Mouse (Mus musculus) MEL (cell line): ENCODE measurements around the gene Ttc41. TPM values are rescaled to one million over a fixed set of nuclear protein-coding genes. Genes with fewer than 3 reads are reported as not detected.

Source experiments
- DNase-seq: peaks from one replicate; pipeline ENCODE4 v3.0.0; 2011; ENCODE audit warnings: low read depth, low spot score
- H3K27ac ChIP-seq: 2 replicates; pipeline ENCODE4 v1.5.1; 2012; ENCODE audit warnings: low read depth, mild to moderate bottlenecking, control low read depth, low read length, moderate library complexity; ENCODE audit not compliant: control insufficient read depth
- H3K27me3 ChIP-seq, 2 experiments: fragments of 150-350 bp in 1 of 2; sonication (generic) in 1 of 2; 2 replicates each; pipeline ENCODE4 v1.6.1; 2012; ENCODE audit warnings: low read length in 2 of 2, mild to moderate bottlenecking in 2 of 2, improper control_type of control experiment in 1 of 2, moderate library complexity in 1 of 2; ENCODE audit not compliant: insufficient read depth in 2 of 2, control insufficient read depth in 1 of 2
- H3K36me3 ChIP-seq, 2 experiments: 2 replicates each; pipeline ENCODE4 v1.6.1; 2012 to 2014; ENCODE audit warnings: low read length in 2 of 2, improper control_type of control experiment in 1 of 2, inconsistent platforms in 1 of 2, mild to moderate bottlenecking in 1 of 2; ENCODE audit not compliant: insufficient read depth in 2 of 2, control insufficient read depth in 1 of 2
- H3K4me1 ChIP-seq, 2 experiments: fragments of 150-350 bp in 1 of 2; sonication (generic) in 1 of 2; 2 replicates each; pipeline ENCODE4 v1.6.1; 2012; ENCODE audit warnings: low read length in 2 of 2, improper control_type of control experiment in 1 of 2, mild to moderate bottlenecking in 1 of 2; ENCODE audit not compliant: insufficient read depth in 2 of 2, control insufficient read depth in 1 of 2
- H3K4me3 ChIP-seq, 2 experiments: fragments of 150-350 bp in 1 of 2; sonication (generic) in 1 of 2; 2 replicates each; pipeline ENCODE4 v1.5.1; 2012; ENCODE audit warnings: low read depth in 2 of 2, low read length in 2 of 2, mild to moderate bottlenecking in 2 of 2, moderate library complexity in 2 of 2, control low read depth in 1 of 2, improper control_type of control experiment in 1 of 2; ENCODE audit not compliant: control insufficient read depth in 1 of 2, insufficient read depth in 1 of 2
- H3K79me2 ChIP-seq: 2 replicates; pipeline ENCODE4 v1.6.1; 2012; ENCODE audit warnings: mild to moderate bottlenecking, low read length, moderate library complexity; ENCODE audit not compliant: control insufficient read depth, poor library complexity, insufficient read depth
- H3K9ac ChIP-seq: 2 replicates; pipeline ENCODE4 v1.6.1; 2012; ENCODE audit warnings: low read depth, mild to moderate bottlenecking, control low read depth, low read length, moderate library complexity; ENCODE audit not compliant: control insufficient read depth, poor library complexity, severe bottlenecking
- H3K9me3 ChIP-seq: fragments of 150-350 bp; sonication (generic); replicated peaks from 2 replicates; pipeline ENCODE4 v1.6.1; 2012; ENCODE audit warnings: mild to moderate bottlenecking, low read length, improper control_type of control experiment, moderate library complexity; ENCODE audit not compliant: insufficient read depth
- BHLHE40 ChIP-seq: IDR thresholded peaks from 2 replicates; pipeline ENCODE4 v1.6.1; 2012; ENCODE audit warnings: low read depth, mild to moderate bottlenecking, inconsistent platforms, low read length, improper control_type of control experiment, borderline replicate concordance
- CHD1 ChIP-seq: IDR thresholded peaks from 2 replicates; pipeline ENCODE4 v1.6.1; 2012; ENCODE audit warnings: low read depth, mild to moderate bottlenecking, inconsistent platforms, low read length, improper control_type of control experiment
- CHD2 ChIP-seq: IDR thresholded peaks from 2 replicates; pipeline ENCODE4 v1.6.1; 2011; ENCODE audit warnings: low read length, improper control_type of control experiment
- CTCF ChIP-seq, 3 experiments: IDR thresholded peaks in 2 of 3; conservative IDR thresholded peaks in 1 of 3; 2 replicates each; pipeline ENCODE4 v1.5.1; 2011 to 2012; ENCODE audit warnings: low read length in 3 of 3, low read depth in 2 of 3, mild to moderate bottlenecking in 2 of 3, improper control_type of control experiment in 1 of 3, inconsistent platforms in 1 of 3, mixed read lengths in 1 of 3, moderate library complexity in 1 of 3; ENCODE audit not compliant: control insufficient read depth in 1 of 3, insufficient read depth in 1 of 3, poor library complexity in 1 of 3, severe bottlenecking in 1 of 3
- ELF1 ChIP-seq: IDR thresholded peaks from 2 replicates; pipeline ENCODE4 v1.6.1; 2014; ENCODE audit warnings: low read depth, mild to moderate bottlenecking, inconsistent platforms, low read length, improper control_type of control experiment, moderate library complexity
- ETS1 ChIP-seq: IDR thresholded peaks from 2 replicates; pipeline ENCODE4 v1.6.1; 2012; ENCODE audit warnings: low read depth, mild to moderate bottlenecking, inconsistent platforms, low read length, improper control_type of control experiment, moderate library complexity
- GABPA ChIP-seq: IDR thresholded peaks from 2 replicates; pipeline ENCODE4 v1.6.1; 2012; ENCODE audit warnings: low read depth, mild to moderate bottlenecking, inconsistent platforms, low read length, improper control_type of control experiment, moderate library complexity
- HCFC1 ChIP-seq: IDR thresholded peaks from 2 replicates; pipeline ENCODE4 v1.6.1; 2012; ENCODE audit warnings: low read depth, mild to moderate bottlenecking, inconsistent platforms, low read length, improper control_type of control experiment, moderate library complexity
- MAFK ChIP-seq: IDR thresholded peaks from 2 replicates; pipeline ENCODE4 v1.6.1; 2011; ENCODE audit warnings: low read depth, mild to moderate bottlenecking, low read length, improper control_type of control experiment, borderline replicate concordance
- MAZ ChIP-seq: IDR thresholded peaks from 2 replicates; pipeline ENCODE4 v1.6.1; 2012; ENCODE audit warnings: low read depth, mild to moderate bottlenecking, inconsistent platforms, low read length, improper control_type of control experiment
- MEF2A ChIP-seq: IDR thresholded peaks from 2 replicates; pipeline ENCODE4 v1.6.1; 2014; ENCODE audit warnings: low read depth, mild to moderate bottlenecking, inconsistent platforms, low read length, improper control_type of control experiment; ENCODE audit not compliant: poor library complexity, insufficient replicate concordance, severe bottlenecking; ENCODE audit errors: extremely low read depth
- MXI1 ChIP-seq: IDR thresholded peaks from 2 replicates; pipeline ENCODE4 v1.6.1; 2011; ENCODE audit warnings: mild to moderate bottlenecking, low read depth, low read length, improper control_type of control experiment
- MYB ChIP-seq: IDR thresholded peaks from 2 replicates; pipeline ENCODE4 v1.6.1; 2011; ENCODE audit warnings: mild to moderate bottlenecking, low read depth, low read length, improper control_type of control experiment
- MYC ChIP-seq: IDR thresholded peaks from 2 replicates; pipeline ENCODE4 v1.6.1; 2011; ENCODE audit warnings: low read depth, mild to moderate bottlenecking, low read length, improper control_type of control experiment, moderate library complexity
- NELFE ChIP-seq: IDR thresholded peaks from 2 replicates; pipeline ENCODE4 v1.6.1; 2011; ENCODE audit warnings: low read depth, low read length, improper control_type of control experiment
- NRF1 ChIP-seq: IDR thresholded peaks from 2 replicates; pipeline ENCODE4 v1.6.1; 2014; ENCODE audit warnings: low read depth, mild to moderate bottlenecking, inconsistent platforms, low read length, improper control_type of control experiment, moderate library complexity; ENCODE audit not compliant: poor library complexity, insufficient read depth, severe bottlenecking
- POLR2AphosphoS2 ChIP-seq: IDR thresholded peaks from 2 replicates; pipeline ENCODE4 v1.6.1; 2011; ENCODE audit warnings: low read length, improper control_type of control experiment
- POLR2AphosphoS5 ChIP-seq: IDR thresholded peaks from 2 replicates; pipeline ENCODE4 v1.6.1; 2012; ENCODE audit warnings: low read depth, borderline replicate concordance, mild to moderate bottlenecking, inconsistent platforms, low read length, moderate library complexity, mixed read lengths
- RAD21 ChIP-seq: IDR thresholded peaks from 2 replicates; pipeline ENCODE4 v1.6.1; 2011; ENCODE audit warnings: mild to moderate bottlenecking, low read depth, low read length, improper control_type of control experiment
- USF1 ChIP-seq: IDR thresholded peaks from 2 replicates; pipeline ENCODE4 v1.6.1; 2014; ENCODE audit warnings: low read depth, mild to moderate bottlenecking, inconsistent platforms, low read length, improper control_type of control experiment, moderate library complexity
- USF2 ChIP-seq, 2 experiments: IDR thresholded peaks; 2 replicates each; pipeline ENCODE4 v1.6.1; 2011 to 2012; ENCODE audit warnings: improper control_type of control experiment in 2 of 2, low read length in 2 of 2, borderline replicate concordance in 1 of 2, inconsistent platforms in 1 of 2, low read depth in 1 of 2, mild to moderate bottlenecking in 1 of 2; ENCODE audit not compliant: insufficient read depth in 1 of 2
- ZC3H11A ChIP-seq: IDR thresholded peaks from 2 replicates; pipeline ENCODE4 v1.6.1; 2012; ENCODE audit warnings: low read depth, mild to moderate bottlenecking, inconsistent platforms, low read length, improper control_type of control experiment
- ZKSCAN1 ChIP-seq: IDR thresholded peaks from 2 replicates; pipeline ENCODE4 v1.6.1; 2012; ENCODE audit warnings: low read depth, mild to moderate bottlenecking, inconsistent platforms, low read length, improper control_type of control experiment, moderate library complexity
- ZMIZ1 ChIP-seq: IDR thresholded peaks from 2 replicates; pipeline ENCODE4 v1.6.1; 2012; ENCODE audit warnings: low read depth, mild to moderate bottlenecking, inconsistent platforms, low read length, improper control_type of control experiment, moderate library complexity
- polyA plus RNA-seq, 2 experiments: library from polyadenylated mRNA; stranded (reverse) in 1 of 2; unstranded in 1 of 2; fragments of >175 nt in 1 of 2; fragments of >200 nt in 1 of 2; gene quantifications; 2 replicates each; pipeline versions ENCODE4 v1.2.1 to v1.2.4; 2012; ENCODE audit warnings: low replicate concordance in 2 of 2, low read depth in 1 of 2; ENCODE audit not compliant: insufficient read length in 2 of 2, insufficient read depth in 1 of 2, missing spikeins in 1 of 2
- total RNA-seq: library from RNA; depleted of rRNA; stranded (reverse); fragments of 300-350 nt; gene quantifications from 2 replicates; pipeline ENCODE4 v1.2.3, GENCODE M21; 2012

Ttc41 gene
- total and polyA plus RNA-seq, 3 experiments = 1.0 to 2.1 TPM; not detected in 1

DNA sequence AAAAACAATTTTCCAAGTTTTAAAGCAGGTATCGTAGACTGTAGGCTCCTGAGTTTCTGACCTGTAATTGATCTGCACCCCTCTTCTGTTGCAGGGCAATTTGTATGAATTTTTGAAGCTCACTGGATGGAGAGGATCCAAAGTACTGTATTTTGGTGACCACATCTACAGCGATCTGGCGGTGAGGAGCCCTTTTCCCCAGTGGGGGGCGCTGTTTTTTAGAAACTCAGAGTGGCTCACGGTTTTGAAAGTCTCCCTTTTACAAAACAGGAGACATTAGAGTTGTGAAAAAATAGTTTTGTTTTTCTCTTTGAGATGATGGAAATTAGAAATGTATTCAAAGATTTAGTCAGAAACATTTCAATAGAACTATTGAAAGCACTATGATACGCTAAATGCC lies 118.5 kb downstream of the Ttc41 start:
- peak; percentile 18 for DNase-seq
- H3K27me3 ChIP-seq = no peaks in the 10 kb centered on the region
- peak; percentile 47 to 55 (median 49) for TF ChIP-seq CTCF (IDR thresholded peaks at IDR 0.05 in 2 of 3, conservative IDR thresholded peaks at IDR 0.05 in 1 of 3; ENCODE audit: control insufficient read depth in 1 of 3, insufficient read depth in 1 of 3, low read depth in 2 of 3, low read length in 3 of 3, poor library complexity in 1 of 3, severe bottlenecking in 1 of 3)
- TF ChIP-seq MXI1 = no peak
- TF ChIP-seq, all 39 proteins: peak for 1
- Histone ChIP-seq H3K36me3 (peaks cover 0 to 8% of the 10 kb centered on the region in 2 experiments; a peak in 2 of 4 replicates), H3K4me1 (no peaks in the 10 kb centered on the region), H3K79me2 (no peaks in the 10 kb centered on the region), H3K9ac (no peak overlapping the region), H3K4me3 (no peak overlapping the region), H3K27ac (no peak overlapping the region), H3K9me3 (no peaks in the 10 kb centered on the region)

- H3K36me3 ChIP-seq = peaks cover 2 to 8% of the 10 kb centered on the region in 2 experiments; a peak in 2 of 4 replicates
- no peaks in the 10 kb centered on the region for H3K27me3 ChIP-seq
- DNase-seq = no peak
- H3K79me2 ChIP-seq = no peaks in the 10 kb centered on the region
- TF ChIP-seq GABPA (no peak), MYC (no peak), NRF1 (no peak), ZC3H11A (no peak), USF2 (IDR thresholded peaks at IDR 0.05; ENCODE audit: borderline replicate concordance in 1 of 2, insufficient read depth in 1 of 2, low read depth in 1 of 2, low read length in 2 of 2) (no peak), HCFC1 (no peak), BHLHE40 (no peak), MAZ (no peak)
- H3K9ac ChIP-seq = no peak overlapping the region
- H3K27ac ChIP-seq = no peak overlapping the region
- H3K4me1 ChIP-seq = no peaks in the 10 kb centered on the region
- no peak overlapping the region for H3K4me3 ChIP-seq
- no peaks in the 10 kb centered on the region for H3K9me3 ChIP-seq
Observed at GRCm38 (mm10) chr10:86824871-86825270, 119.3 kb downstream of the Ttc41 start.

DNA sequence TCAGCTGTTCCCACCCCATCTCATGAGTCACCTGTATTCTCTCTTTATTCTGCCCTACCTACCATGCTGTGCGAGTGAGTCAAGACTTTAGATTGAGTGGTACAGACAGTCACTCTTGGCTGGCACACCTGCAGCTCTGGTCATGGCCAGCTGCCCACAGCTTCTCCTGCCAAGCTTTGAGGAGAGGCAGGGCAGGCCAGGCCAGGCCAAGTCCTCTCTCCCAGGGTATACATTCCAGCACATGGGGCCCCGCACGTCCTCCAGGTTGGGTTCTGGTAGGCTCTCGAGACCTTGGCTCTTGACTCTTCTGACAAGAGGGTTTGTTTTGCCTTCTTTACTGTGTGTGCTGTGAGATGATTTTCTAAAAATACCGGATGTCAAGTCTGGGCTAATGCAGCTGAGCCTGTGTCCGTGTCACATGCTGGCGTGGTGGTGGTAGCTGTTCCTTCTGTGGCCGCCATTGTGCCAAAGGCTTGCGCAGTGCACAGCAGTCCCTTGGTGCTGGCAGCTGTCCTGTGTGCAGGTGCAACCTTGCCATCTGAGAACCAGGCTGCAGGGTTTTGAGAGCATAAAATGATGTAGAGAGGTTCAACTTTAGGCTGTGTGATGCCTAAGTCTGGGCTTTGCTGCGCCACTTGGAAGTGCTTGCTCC lies 120.4 kb downstream of the Ttc41 start:
- Histone ChIP-seq H3K4me3 (no peak overlapping the region), H3K79me2 (no peaks in the 10 kb centered on the region), H3K9ac (no peak overlapping the region), H3K27ac (no peak overlapping the region), H3K27me3 (no peaks in the 10 kb centered on the region), H3K4me1 (no peaks in the 10 kb centered on the region), H3K9me3 (no peaks in the 10 kb centered on the region), H3K36me3 (peaks cover 4 to 8% of the 10 kb centered on the region in 2 experiments; a peak in 2 of 4 replicates)
- no peak for DNase-seq
- TF ChIP-seq CHD1 = no peak
- TF ChIP-seq POLR2AphosphoS2 = no peak
- TF ChIP-seq ZKSCAN1 = no peak
- TF ChIP-seq MAZ = no peak
- TF ChIP-seq POLR2AphosphoS5 = no peak
- TF ChIP-seq MYB = no peak
- TF ChIP-seq MEF2A = no peak
- TF ChIP-seq MAFK = no peak
- TF ChIP-seq MYC = no peak
- no peak for TF ChIP-seq RAD21
- TF ChIP-seq ETS1 = no peak
- no peak for TF ChIP-seq NRF1
- no peak for TF ChIP-seq ELF1
- TF ChIP-seq NELFE = no peak
- TF ChIP-seq MXI1 = no peak
- TF ChIP-seq CHD2 = no peak
- TF ChIP-seq ZMIZ1 = no peak
- TF ChIP-seq USF1 = no peak
